Mouse (Mus musculus) heart, adult 2 months (tissue): ENCODE results near the gene Vps13d.

Experiments
- CTCF ChIP-seq: fragments of 200-600 bp; IDR thresholded peaks from 2 replicates; pipeline ENCODE4 v1.8.1; 2022; ENCODE audit warnings: antibody characterized with exemption, mild to moderate bottlenecking, moderate library complexity
- POLR2A ChIP-seq: fragments of 200-500 bp; IDR thresholded peaks from 2 replicates; pipeline ENCODE4 v1.6.1; 2011; ENCODE audit warnings: mild to moderate bottlenecking, low read depth, low read length, control low read depth; ENCODE audit not compliant: insufficient read depth

DNA sequence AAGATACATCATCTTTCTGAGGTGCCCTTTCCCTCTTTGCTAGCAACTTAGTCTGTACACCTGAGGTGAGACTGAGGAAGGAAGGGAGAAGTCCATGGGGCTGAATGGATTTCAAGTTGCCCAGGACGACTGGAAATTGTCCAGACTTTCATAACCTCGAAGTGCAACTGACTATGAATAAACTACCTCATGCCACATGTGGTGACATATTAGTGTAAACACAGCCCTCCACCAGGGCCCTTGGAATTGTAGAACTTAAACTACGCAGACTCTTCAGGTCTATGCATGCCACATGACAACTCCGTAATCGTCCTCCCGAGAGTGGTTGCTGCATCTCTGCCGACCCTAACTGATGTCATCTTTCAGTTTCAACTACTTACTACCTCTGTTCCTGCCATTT is 122.9 kb downstream of the Vps13d start:
- TF ChIP-seq POLR2A: no peak
- no peak for TF ChIP-seq CTCF
